Mouse (Mus musculus) heart, postnatal 10 days (tissue): ENCODE measurements around the gene Ppm1j. TPM values are rescaled to one million over a fixed set of nuclear protein-coding genes. Genes with fewer than 3 reads are reported as not detected.
"Not testable (repeated sequence)": the region's sequence is repeated elsewhere in the genome, so short reads cannot be mapped to it uniquely, and the experiment has no call there.

Experiments
- DNase-seq, 2 experiments: peaks; one replicate each; pipeline ENCODE4 v3.0.0; 2021
- intact Hi-C: fragments of 180-260 bp; cut with DNase I; formaldehyde crosslinking; loops from one replicate; pipeline ENCODE4 v1.15.1; 2025
- total RNA-seq, 2 experiments: library from RNA; stranded (reverse); gene quantifications; 2 replicates each; pipeline ENCODE4 v1.2.3; 2021

Ppm1j gene
- total RNA-seq, 2 experiments from 2014 or later, result 51.9 to 57.2 TPM

- intact Hi-C loops, result no loop called here
- no peak for DNase-seq
These were observed 23.5 kb downstream of the Ppm1j start for GRCm38 (mm10) chr3:104804312-104804711.

- peak in 1 of 2 experiments; percentile 58 for DNase-seq
- intact Hi-C loops, result no loop called here
These were observed 24.7 kb downstream of the Ppm1j start for GRCm38 (mm10) chr3:104805539-104805938.

- intact Hi-C loops, result no loop called here
- no peak for DNase-seq
These were observed 30.9 kb downstream of the Ppm1j start for GRCm38 (mm10) chr3:104811752-104812151.

GRCm38 (mm10) chr3:104812254-104812653, 31.4 kb downstream of the Ppm1j start:
- no peak for DNase-seq
- intact Hi-C loops, result no loop called here

DNA sequence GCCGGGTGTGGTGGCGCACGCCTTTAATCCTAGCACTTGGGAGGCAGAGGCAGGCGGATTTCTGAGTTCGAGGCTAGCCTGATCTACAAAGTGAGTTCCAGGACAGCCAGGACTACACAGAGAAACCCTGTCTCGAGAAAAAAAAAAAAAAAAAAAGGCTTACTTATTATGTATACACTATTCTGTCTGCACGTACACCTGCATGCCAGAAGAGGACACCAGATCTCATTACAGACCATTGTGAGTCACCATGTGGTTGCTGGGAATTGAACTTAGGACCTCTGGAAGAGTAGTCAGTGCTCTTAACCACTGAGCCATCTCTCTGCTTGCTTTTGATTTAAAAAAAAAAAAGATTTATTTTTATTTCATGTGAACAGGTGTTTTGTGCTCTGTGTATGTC, 32.4 kb downstream of the Ppm1j start:
- DNase-seq, intact Hi-C loops: not testable (repeated sequence)

DNA sequence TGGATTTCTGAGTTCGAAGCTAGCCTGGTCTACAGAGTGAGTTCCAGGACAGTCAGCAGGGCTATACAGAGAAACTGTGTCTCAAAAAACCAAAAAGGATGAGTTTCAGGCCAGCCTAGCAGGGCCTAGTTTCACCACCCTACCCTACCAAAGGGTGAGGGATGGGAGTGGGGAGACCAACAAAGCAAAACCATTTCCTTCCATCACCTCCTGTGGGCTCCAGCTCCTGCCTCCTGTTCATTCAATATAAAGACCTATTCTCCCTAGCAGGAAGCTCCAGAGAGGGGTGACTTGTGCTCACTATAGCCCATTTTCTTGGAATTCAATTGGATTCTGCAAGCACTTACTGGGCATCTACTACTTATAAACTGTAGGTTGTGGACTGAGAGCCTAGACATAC, 33.9 kb downstream of the Ppm1j start:
- DNase-seq, result no peak
- intact Hi-C loops, result loop anchor here (5.0 kb wide), 1 partner anchor 48 kb away; the partner anchor contains the start of genes Capza1 and St7l

GRCm38 (mm10) chr3:104815346-104815745, 34.5 kb downstream of the Ppm1j start:
- intact Hi-C loops, result loop anchor here (5.0 kb wide), 1 partner anchor 47 kb away; the partner anchor contains the start of genes Capza1 and St7l
- no peak for DNase-seq

DNA sequence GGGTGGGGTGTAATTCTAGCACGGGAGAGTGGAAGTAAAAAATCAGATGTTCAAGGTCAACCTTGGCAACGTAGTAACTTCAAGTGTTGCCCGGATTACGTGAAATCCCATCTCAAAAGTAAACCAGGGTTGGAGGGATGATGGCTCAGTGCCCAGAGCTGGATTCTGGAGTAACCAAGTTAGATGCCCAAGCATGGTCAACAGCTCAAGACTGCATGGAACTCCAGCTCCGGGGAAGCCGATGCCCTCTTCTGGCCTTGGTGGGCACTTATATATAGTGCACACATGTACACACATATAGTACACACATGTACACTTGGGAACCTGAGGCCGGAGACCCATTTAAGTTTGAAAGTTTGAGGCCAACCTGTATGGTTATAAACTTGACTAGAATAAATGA, 35.3 kb downstream of the Ppm1j start:
- intact Hi-C loops, result loop anchor here (2.0 to 5.0 kb wide), 2 partner anchors 19 to 46 kb away; partner anchors contain the start of genes Capza1 and St7l
- DNase-seq, result no peak

DNA sequence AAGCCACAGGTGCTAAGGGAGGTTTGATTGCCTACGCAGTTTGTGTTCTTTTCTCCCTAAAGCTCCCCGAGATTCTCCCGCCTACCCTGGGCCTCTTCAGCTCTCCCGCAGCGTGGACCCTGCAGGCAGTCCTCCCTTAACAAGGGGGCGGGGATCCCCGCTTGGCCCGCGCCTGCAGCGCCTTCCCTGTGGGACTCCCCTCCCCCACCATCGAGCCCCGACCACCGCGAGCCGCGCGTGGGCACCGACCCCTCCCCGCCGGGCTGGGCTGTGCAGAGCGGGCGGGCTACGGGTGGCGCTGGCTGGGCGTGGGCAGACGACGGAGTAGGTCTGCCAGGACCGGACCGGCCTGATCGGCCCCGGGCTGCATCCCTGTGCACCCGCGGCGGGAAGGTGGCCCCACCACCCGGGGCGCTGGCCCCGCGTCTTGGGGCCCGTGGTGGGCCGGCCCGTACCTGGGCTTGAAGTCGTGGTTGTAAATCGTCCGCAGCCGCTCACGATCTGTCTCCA, 36.7 kb downstream of the Ppm1j start:
- DNase-seq, result peak; percentile 77 to 78
- intact Hi-C loops, result loop anchor here (2.0 to 5.0 kb wide), 2 partner anchors 21 to 45 kb away; partner anchors contain the start of genes Capza1 and St7l

- peak; percentile 83 to 85 for DNase-seq
- intact Hi-C loops, result loop anchor here (1.0 to 5.0 kb wide), 3 partner anchors 21 to 44 kb away; partner anchors contain the start of genes Capza1 and St7l
These were observed 37.3 kb downstream of the Ppm1j start, which contains the start of gene Mov10 for GRCm38 (mm10) chr3:104817991-104818748. Gene Mov10, minus strand, starts transcription at chr3:104818563.

GRCm38 (mm10) chr3:104818749-104819134, 37.9 kb downstream of the Ppm1j start:
- DNase-seq, result no peak
- intact Hi-C loops, result loop anchor here (1.0 to 5.0 kb wide), 2 partner anchors 28 to 44 kb away; partner anchors contain the start of genes Capza1 and St7l

- intact Hi-C loops, result no loop called here
- no peak for DNase-seq
These were observed 39.6 kb downstream of the Ppm1j start for GRCm38 (mm10) chr3:104820426-104820825.

DNA sequence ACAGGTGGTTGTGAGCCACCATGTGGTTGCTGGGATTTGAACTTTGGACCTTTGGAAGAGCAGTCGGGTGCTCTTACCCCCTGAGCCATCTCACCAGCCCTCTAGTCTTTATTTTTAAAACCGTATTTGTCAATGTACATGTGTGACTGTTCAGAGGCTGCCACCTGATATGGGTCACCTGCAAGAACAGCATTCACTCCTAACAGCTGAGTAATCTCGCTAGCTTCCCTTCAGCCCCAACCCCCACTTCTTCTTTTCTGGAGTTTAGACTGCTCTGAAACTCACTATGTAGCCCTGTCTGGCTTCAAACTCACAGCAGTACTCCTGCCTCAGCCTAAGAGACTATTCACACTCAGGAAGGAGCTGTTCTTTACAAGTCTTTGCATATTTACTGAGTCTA, 41.6 kb downstream of the Ppm1j start:
- no peak for DNase-seq
- intact Hi-C loops, result no loop called here

Other genes with a start within 250 kb of the Ppm1j start
- gene Slc16a1, start 142.4 kb upstream of the Ppm1j start, total RNA-seq, result 100 to 1,000 TPM; 173 to 202 TPM
- 1 to 10 TPM; 2.2 to 2.6 TPM for gene Fam19a3, start 784 bp downstream of the Ppm1j start, total RNA-seq
- 100 to 1,000 TPM; 243 to 255 TPM for gene Rhoc, start 7.3 kb downstream of the Ppm1j start, total RNA-seq
- gene Mov10, start 37.5 kb downstream of the Ppm1j start, total RNA-seq, result 10 to 100 TPM; 10.3 to 14.6 TPM
- gene St7l, start 82.9 kb downstream of the Ppm1j start, total RNA-seq, result 10 to 100 TPM; 21.6 to 22.6 TPM
- gene Capza1, start 83.4 kb downstream of the Ppm1j start, total RNA-seq, result 10 to 100 TPM; 64.7 to 73.5 TPM
- 1 to 10 TPM in 1 of 2 experiments, under 1 TPM in 1; 0.84 to 2.1 TPM for gene Wnt2b, start 180.9 kb downstream of the Ppm1j start, total RNA-seq